Mouse (Mus musculus) thymus, postnatal 14 days (tissue): ENCODE results near the gene Zfp30.

ENCODE experiments used
- DNase-seq: peaks from one replicate; pipeline ENCODE4 v3.0.0; 2021

Gene Zfp30

GRCm38 (mm10) chr7:29783871-29784551 is at the start of gene Zfp30:
Zfp30 (plus strand) TSS chr7:29783998.
- DNase-seq: peak; percentile 79

- no peak for DNase-seq
Observed at GRCm38 (mm10) chr7:29742258-29742657, 41.5 kb upstream of the Zfp30 start.

GRCm38 (mm10) chr7:29760476-29760875 is 23.3 kb upstream of the Zfp30 start:
- no peak for DNase-seq

GRCm38 (mm10) chr7:29764702-29765101 is 19.1 kb upstream of the Zfp30 start:
- DNase-seq: no peak

GRCm38 (mm10) chr7:29767058-29767686 is 16.6 kb upstream of the Zfp30 start:
- peak; percentile 84 for DNase-seq

- peak; percentile 88 for DNase-seq
Observed at GRCm38 (mm10) chr7:29768090-29768900, 15.5 kb upstream of the Zfp30 start, which contains the start of gene Zfp84. Zfp84 (plus strand) TSS chr7:29768552.

- no peak for DNase-seq
Observed at GRCm38 (mm10) chr7:29768980-29769379, 14.8 kb upstream of the Zfp30 start.

GRCm38 (mm10) chr7:29773503-29773902 is 10.3 kb upstream of the Zfp30 start:
- no peak for DNase-seq

- no peak for DNase-seq
Observed at GRCm38 (mm10) chr7:29774371-29774770, 9.4 kb upstream of the Zfp30 start.

GRCm38 (mm10) chr7:29776568-29776967 is 7.2 kb upstream of the Zfp30 start:
- no peak for DNase-seq

GRCm38 (mm10) chr7:29777372-29777771 is 6.4 kb upstream of the Zfp30 start:
- DNase-seq: no peak

GRCm38 (mm10) chr7:29785023-29785422 is 1.2 kb downstream of the Zfp30 start:
- DNase-seq: no peak

- DNase-seq: no peak
Observed at GRCm38 (mm10) chr7:29785888-29786287, 2.1 kb downstream of the Zfp30 start.

- no peak for DNase-seq
Observed at GRCm38 (mm10) chr7:29792906-29793305, 9.1 kb downstream of the Zfp30 start.

- no peak for DNase-seq
Observed at GRCm38 (mm10) chr7:29807046-29807445, 23.2 kb downstream of the Zfp30 start.

- no peak for DNase-seq
Observed at GRCm38 (mm10) chr7:29812244-29812643, 28.4 kb downstream of the Zfp30 start.

GRCm38 (mm10) chr7:29814381-29814780 is 30.6 kb downstream of the Zfp30 start:
- DNase-seq: no peak

GRCm38 (mm10) chr7:29815061-29815784 is 31.4 kb downstream of the Zfp30 start:
- peak; percentile 12 for DNase-seq

- peak; percentile 86 for DNase-seq
Observed at GRCm38 (mm10) chr7:29815910-29816429, 32.2 kb downstream of the Zfp30 start, which contains the start of gene Zfp790. Zfp790 (plus strand) TSS chr7:29816114.

- peak; percentile 84 for DNase-seq
Observed at GRCm38 (mm10) chr7:29818619-29819254, 34.9 kb downstream of the Zfp30 start.

GRCm38 (mm10) chr7:29828001-29828400 is 44.2 kb downstream of the Zfp30 start:
- DNase-seq: no peak

- no peak for DNase-seq
Observed at GRCm38 (mm10) chr7:29829804-29830203, 46.0 kb downstream of the Zfp30 start.
